Mouse (Mus musculus): ENCODE measurements around the gene Tex47.
A peak's percentile ranks its signal among the peaks of the same experiment; 100 is the strongest.

The Tex47 gene

DNA sequence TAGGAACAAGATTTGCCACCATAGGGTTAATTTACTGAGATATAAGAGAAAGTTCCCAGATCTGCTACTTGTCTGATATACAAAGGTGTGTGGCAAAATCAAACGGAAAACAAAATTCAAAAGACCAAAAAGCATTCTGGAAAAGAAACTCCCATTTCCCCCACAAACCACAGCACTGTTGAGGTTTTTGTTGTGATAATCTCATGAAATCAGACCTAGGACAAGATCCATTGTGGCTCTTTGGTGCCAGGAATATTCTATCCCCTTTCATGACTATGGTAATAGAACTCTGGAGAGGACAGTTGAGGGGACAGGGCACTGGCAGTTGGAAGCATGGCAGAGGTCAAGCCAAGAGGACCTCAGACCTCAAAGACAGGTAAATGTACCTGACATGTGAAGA lies at the start of gene Tex47:
Gene Tex47, plus strand, starts transcription at position 301 of the 400 bp plus-strand sequence.
- no peak for DNase-seq

GRCm38 (mm10) chr5:7276659-7277455 lies 27.1 kb upstream of the Tex47 start:
- DNase-seq = no peak

DNA sequence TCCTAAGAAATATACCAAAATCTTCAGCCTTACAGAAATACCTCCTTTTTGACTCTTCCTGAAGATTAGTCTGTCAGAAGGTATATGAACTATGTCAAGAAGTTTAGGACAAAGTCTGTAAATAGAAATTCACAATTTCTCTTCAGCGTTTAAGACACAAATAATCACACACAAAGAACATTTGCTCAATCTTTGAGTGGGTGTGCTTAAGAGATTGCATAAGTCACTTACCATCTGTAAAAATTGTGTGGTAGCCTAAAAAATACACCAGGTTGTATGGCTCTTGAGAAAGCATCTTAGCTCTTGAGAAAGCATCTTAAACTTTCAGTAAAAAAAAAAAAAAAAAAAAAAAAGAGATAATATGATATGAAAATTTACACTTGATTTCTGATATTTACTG lies 19.6 kb upstream of the Tex47 start:
- DNase-seq = no peak

DNA sequence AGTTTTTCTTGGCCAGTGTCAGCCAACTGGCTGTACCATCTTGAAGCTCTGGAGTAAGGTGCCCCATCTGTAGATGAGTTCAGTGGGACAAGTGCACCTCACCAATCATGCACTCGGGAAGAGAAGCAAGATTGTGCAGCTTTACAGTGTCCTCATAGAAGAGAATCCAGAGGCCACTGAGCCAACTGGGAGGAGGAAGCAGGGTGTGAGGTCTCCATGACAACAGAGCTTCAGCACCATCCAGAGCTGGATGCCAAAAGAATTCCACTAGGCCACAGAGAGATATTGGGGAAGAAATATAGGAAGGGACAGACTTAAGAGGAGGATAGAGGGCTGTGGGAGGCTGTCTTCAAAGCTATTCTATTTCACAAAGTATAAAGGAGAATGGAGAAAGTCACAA lies 950 bp upstream of the Tex47 start:
- peak in 1 of 2 experiments; percentile 5 for DNase-seq

GRCm38 (mm10) chr5:7325594-7325993 lies 21.7 kb downstream of the Tex47 start:
- no peak for DNase-seq

- DNase-seq = peak; percentile 67 to 71
Observed at GRCm38 (mm10) chr5:7344145-7345010, 40.5 kb downstream of the Tex47 start, which contains the start of gene Zfp804b. Zfp804b (minus strand) TSS chr5:7344756.

- no peak for DNase-seq
Observed at GRCm38 (mm10) chr5:7345011-7345389, 41.1 kb downstream of the Tex47 start.
